Mouse (Mus musculus): ENCODE data around the gene Sema3d. TPM values are rescaled to one million over a fixed set of nuclear protein-coding genes. Genes with fewer than 3 reads are reported as not detected.

The Sema3d gene
- polyA plus RNA-seq, 1 experiment: 2.3 TPM

DNA sequence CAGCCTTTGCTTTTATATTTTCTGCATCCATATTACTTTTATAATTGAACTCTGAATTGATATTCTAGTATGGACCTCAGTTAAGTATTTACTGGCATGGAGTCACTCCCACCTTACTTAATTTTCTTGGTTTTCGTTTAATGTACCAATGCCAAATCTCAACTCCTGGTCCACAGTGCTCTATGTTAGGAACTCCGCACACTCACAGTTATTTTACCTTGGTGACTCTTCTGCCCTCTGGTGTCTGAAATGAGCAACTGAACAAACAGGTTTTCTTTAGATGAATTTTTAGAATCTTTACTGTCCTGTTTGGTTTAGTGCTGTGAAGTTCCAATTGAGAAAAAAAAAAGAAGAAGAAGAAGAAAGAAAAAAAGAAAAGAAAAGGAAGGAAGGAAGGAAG, 174.7 kb downstream of the Sema3d start:
- H3K4me3 ChIP-seq (ENCODE audit: insufficient read depth, poor library complexity, severe bottlenecking): no peak overlapping the region
- H3K79me3 ChIP-seq (ENCODE audit: low read depth): no peaks in the 10 kb centered on the region
- no peaks in the 10 kb centered on the region for H3K27me3 ChIP-seq (ENCODE audit: control insufficient read depth, insufficient read depth, insufficient read length)
- no peak for TF ChIP-seq MYOD1 (IDR thresholded peaks at IDR 0.05; ENCODE audit: control insufficient read depth, insufficient read length, low read depth)
- TF ChIP-seq CEBPB (IDR thresholded peaks at IDR 0.05; ENCODE audit: low read depth): no peak
- no peak for TF ChIP-seq USF1 (IDR thresholded peaks at IDR 0.05; ENCODE audit: low read depth)
- TF ChIP-seq CTCF (IDR thresholded peaks at IDR 0.05; ENCODE audit: control insufficient read depth, insufficient read depth, insufficient read length): no peak
- TF ChIP-seq MAX (IDR thresholded peaks at IDR 0.05): no peak
- TF ChIP-seq FOSL1 (IDR thresholded peaks at IDR 0.05; ENCODE audit: insufficient read depth, low read length, poor library complexity, severe bottlenecking): no peak
- TF ChIP-seq MYOG (IDR thresholded peaks at IDR 0.05; ENCODE audit: control insufficient read depth, extremely low read depth, insufficient read length): no peak
- no peak overlapping the region for H3ac ChIP-seq (ENCODE audit: control insufficient read depth, insufficient read length, low read depth)
- H3K36me3 ChIP-seq (ENCODE audit: control insufficient read depth, insufficient read depth): no peaks in the 10 kb centered on the region
- H3K79me2 ChIP-seq (ENCODE audit: control insufficient read depth, insufficient read depth): no peaks in the 10 kb centered on the region

DNA sequence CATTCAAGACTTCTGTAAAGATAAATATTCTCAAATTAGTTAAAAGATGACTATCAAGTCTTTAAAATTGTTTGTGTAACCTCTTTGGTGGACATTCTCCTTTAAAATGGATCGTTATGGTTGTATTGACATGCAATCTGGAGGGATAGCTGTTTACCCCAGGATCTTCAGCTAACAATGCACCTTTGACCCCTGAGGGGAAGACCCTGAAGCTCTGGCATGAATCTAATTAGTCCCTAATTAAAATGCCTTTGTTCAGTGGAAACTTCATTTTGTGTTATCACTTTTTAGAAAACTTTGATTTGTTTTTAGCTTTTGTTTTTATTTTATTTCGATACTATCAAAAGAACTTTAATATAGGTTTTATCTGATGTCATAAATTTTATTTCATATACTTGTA, 178.6 kb downstream of the Sema3d start:
- no peak for TF ChIP-seq MAX (IDR thresholded peaks at IDR 0.05)
- H3K79me2 ChIP-seq (ENCODE audit: control insufficient read depth, insufficient read depth): no peaks in the 10 kb centered on the region

DNA sequence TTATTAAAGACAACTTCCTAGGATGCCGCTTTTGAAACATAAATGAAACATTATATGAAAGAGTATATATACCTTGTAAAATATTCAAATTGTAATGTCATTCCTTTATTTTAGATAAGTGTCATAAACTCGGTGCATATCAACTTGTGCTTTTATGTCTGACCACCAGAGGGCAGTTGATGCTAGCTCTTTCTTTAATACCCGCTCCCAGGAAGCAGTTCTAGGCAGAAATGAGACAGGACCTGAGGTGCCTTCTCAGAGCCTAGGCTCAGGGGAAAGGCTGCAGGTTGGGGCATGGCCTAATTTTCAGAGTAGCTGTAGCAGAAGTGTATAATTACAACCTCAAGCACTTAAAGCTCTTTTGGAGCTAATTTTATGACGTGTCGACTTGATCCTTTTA, 179.0 kb downstream of the Sema3d start:
- H3K4me3 ChIP-seq (ENCODE audit: insufficient read depth, poor library complexity, severe bottlenecking): no peak overlapping the region
- no peaks in the 10 kb centered on the region for H3K27me3 ChIP-seq (ENCODE audit: control insufficient read depth, insufficient read depth, insufficient read length)
- H3ac ChIP-seq (ENCODE audit: control insufficient read depth, insufficient read length, low read depth): no peak overlapping the region
- H3K79me3 ChIP-seq (ENCODE audit: low read depth): no peaks in the 10 kb centered on the region
- H3K79me2 ChIP-seq (ENCODE audit: control insufficient read depth, insufficient read depth): no peaks in the 10 kb centered on the region
- no peak for TF ChIP-seq MAX (IDR thresholded peaks at IDR 0.05)
- no peak for TF ChIP-seq CEBPB (IDR thresholded peaks at IDR 0.05; ENCODE audit: low read depth)
- TF ChIP-seq MYOG (IDR thresholded peaks at IDR 0.05; ENCODE audit: control insufficient read depth, extremely low read depth, insufficient read length): no peak
- peak; percentile 3 for TF ChIP-seq CTCF (IDR thresholded peaks at IDR 0.05; ENCODE audit: control insufficient read depth, insufficient read depth, insufficient read length)
- no peaks in the 10 kb centered on the region for H3K36me3 ChIP-seq (ENCODE audit: control insufficient read depth, insufficient read depth)

More for the DNA sequence above, 178.6 kb downstream of the Sema3d start:
- no peaks in the 10 kb centered on the region for H3K36me3 ChIP-seq (ENCODE audit: control insufficient read depth, insufficient read depth)
- H3K27me3 ChIP-seq (ENCODE audit: control insufficient read depth, insufficient read depth, insufficient read length): no peaks in the 10 kb centered on the region
- H3ac ChIP-seq (ENCODE audit: control insufficient read depth, insufficient read length, low read depth): no peak overlapping the region
- H3K4me3 ChIP-seq (ENCODE audit: insufficient read depth, poor library complexity, severe bottlenecking): no peak overlapping the region
- H3K79me3 ChIP-seq (ENCODE audit: low read depth): no peaks in the 10 kb centered on the region

DNA sequence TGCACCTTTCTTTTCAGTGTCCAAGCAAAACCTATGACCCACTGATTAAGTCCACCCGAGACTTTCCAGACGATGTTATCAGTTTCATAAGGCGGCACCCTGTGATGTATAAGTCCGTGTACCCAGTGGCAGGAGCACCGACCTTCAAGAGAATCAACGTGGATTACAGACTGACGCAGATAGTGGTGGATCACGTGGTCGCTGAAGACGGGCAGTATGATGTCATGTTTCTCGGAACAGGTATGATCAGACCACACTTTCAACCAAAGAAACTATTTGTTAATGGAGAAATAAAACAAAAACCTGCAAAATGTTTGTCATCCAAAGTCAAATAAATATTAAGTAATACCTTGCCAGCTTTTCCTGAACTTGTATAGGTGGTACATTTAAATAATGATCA, 179.9 kb downstream of the Sema3d start:
- H3K79me2 ChIP-seq (ENCODE audit: control insufficient read depth, insufficient read depth): no peaks in the 10 kb centered on the region
- no peaks in the 10 kb centered on the region for H3K36me3 ChIP-seq (ENCODE audit: control insufficient read depth, insufficient read depth)
- no peaks in the 10 kb centered on the region for H3K79me3 ChIP-seq (ENCODE audit: low read depth)
- no peak overlapping the region for H3ac ChIP-seq (ENCODE audit: control insufficient read depth, insufficient read length, low read depth)
- no peaks in the 10 kb centered on the region for H3K27me3 ChIP-seq (ENCODE audit: control insufficient read depth, insufficient read depth, insufficient read length)
- H3K4me3 ChIP-seq (ENCODE audit: insufficient read depth, poor library complexity, severe bottlenecking): no peak overlapping the region
- no peak for TF ChIP-seq USF1 (IDR thresholded peaks at IDR 0.05; ENCODE audit: low read depth)
- TF ChIP-seq MYOG (IDR thresholded peaks at IDR 0.05; ENCODE audit: control insufficient read depth, extremely low read depth, insufficient read length): no peak
- TF ChIP-seq CEBPB (IDR thresholded peaks at IDR 0.05; ENCODE audit: low read depth): no peak
- TF ChIP-seq MYOD1 (IDR thresholded peaks at IDR 0.05; ENCODE audit: control insufficient read depth, insufficient read length, low read depth): no peak
- TF ChIP-seq CTCF (IDR thresholded peaks at IDR 0.05; ENCODE audit: control insufficient read depth, insufficient read depth, insufficient read length): no peak
- no peak for TF ChIP-seq FOSL1 (IDR thresholded peaks at IDR 0.05; ENCODE audit: insufficient read depth, low read length, poor library complexity, severe bottlenecking)
- no peak for TF ChIP-seq MAX (IDR thresholded peaks at IDR 0.05)

DNA sequence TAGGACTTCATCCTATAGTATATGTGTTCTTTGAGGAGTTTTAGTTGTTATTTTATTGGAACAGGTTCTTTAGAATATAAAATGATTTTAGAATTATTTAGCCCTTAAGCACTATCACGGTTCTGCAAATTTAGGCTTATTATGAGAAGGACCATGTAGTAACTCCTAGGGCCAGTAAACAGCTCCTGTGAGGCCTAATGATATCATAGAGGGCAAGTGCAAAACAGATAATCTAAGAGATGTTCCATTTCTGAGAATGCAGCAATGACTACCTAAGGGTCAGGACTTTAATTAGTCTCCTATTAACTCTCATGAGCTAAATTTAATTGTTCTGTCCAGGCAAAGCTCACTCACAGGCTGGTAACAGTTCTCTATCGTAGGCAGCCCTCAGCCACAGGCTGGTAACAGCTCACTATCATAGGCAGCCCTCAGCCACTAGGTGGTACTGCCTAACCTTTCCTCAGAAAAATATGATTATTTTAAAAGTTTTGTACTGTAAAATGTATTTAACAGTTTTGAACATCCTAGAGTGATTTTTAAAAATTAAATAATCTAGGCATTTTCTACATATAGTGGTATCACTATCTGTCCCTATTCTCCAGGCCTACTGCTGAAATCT, 181.5 kb downstream of the Sema3d start:
- H3ac ChIP-seq (ENCODE audit: control insufficient read depth, insufficient read length, low read depth): no peak overlapping the region
- no peak for TF ChIP-seq CEBPB (IDR thresholded peaks at IDR 0.05; ENCODE audit: low read depth)
- TF ChIP-seq CTCF (IDR thresholded peaks at IDR 0.05; ENCODE audit: control insufficient read depth, insufficient read depth, insufficient read length): peak; percentile 6
- no peaks in the 10 kb centered on the region for H3K79me3 ChIP-seq (ENCODE audit: low read depth)
- no peak overlapping the region for H3K4me3 ChIP-seq (ENCODE audit: insufficient read depth, poor library complexity, severe bottlenecking)
- H3K27me3 ChIP-seq (ENCODE audit: control insufficient read depth, insufficient read depth, insufficient read length): no peaks in the 10 kb centered on the region
- H3K36me3 ChIP-seq (ENCODE audit: control insufficient read depth, insufficient read depth): no peaks in the 10 kb centered on the region
- H3K79me2 ChIP-seq (ENCODE audit: control insufficient read depth, insufficient read depth): no peaks in the 10 kb centered on the region

DNA sequence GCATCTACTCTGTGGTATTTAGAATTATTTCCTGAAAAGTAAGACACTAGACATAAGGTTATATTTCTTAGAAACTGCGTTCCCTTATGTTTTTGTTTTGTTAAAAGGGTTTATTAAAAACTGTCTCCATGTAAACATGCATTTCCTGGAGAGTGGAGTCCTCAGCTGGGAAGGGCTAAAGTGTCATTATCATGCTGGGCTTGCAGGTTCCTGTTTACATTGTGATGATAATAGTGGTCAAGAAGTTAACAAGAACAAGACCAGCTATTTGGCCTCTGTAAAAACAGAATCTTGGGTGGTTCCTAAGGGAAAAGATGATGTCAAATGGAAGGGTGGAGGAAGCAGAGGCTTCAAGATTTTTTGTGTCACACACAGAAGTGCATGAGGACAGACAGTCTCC, 183.4 kb downstream of the Sema3d start:
- Histone ChIP-seq H3K4me3 (ENCODE audit: insufficient read depth, poor library complexity, severe bottlenecking) (no peak overlapping the region), H3ac (ENCODE audit: control insufficient read depth, insufficient read length, low read depth) (no peak overlapping the region), H3K79me2 (ENCODE audit: control insufficient read depth, insufficient read depth) (no peaks in the 10 kb centered on the region), H3K36me3 (ENCODE audit: control insufficient read depth, insufficient read depth) (no peaks in the 10 kb centered on the region), H3K27me3 (ENCODE audit: control insufficient read depth, insufficient read depth, insufficient read length) (no peaks in the 10 kb centered on the region), H3K79me3 (ENCODE audit: low read depth) (no peaks in the 10 kb centered on the region)
- no peak for TF ChIP-seq MYOG (IDR thresholded peaks at IDR 0.05; ENCODE audit: control insufficient read depth, extremely low read depth, insufficient read length)
- TF ChIP-seq MAX (IDR thresholded peaks at IDR 0.05): no peak
- TF ChIP-seq FOSL1 (IDR thresholded peaks at IDR 0.05; ENCODE audit: insufficient read depth, low read length, poor library complexity, severe bottlenecking): no peak
- TF ChIP-seq CTCF (IDR thresholded peaks at IDR 0.05; ENCODE audit: control insufficient read depth, insufficient read depth, insufficient read length): no peak
- TF ChIP-seq USF1 (IDR thresholded peaks at IDR 0.05; ENCODE audit: low read depth): no peak
- no peak for TF ChIP-seq MYOD1 (IDR thresholded peaks at IDR 0.05; ENCODE audit: control insufficient read depth, insufficient read length, low read depth)
- TF ChIP-seq CEBPB (IDR thresholded peaks at IDR 0.05; ENCODE audit: low read depth): no peak
